Mouse (Mus musculus): ENCODE measurements around the gene Fut2.

DNA sequence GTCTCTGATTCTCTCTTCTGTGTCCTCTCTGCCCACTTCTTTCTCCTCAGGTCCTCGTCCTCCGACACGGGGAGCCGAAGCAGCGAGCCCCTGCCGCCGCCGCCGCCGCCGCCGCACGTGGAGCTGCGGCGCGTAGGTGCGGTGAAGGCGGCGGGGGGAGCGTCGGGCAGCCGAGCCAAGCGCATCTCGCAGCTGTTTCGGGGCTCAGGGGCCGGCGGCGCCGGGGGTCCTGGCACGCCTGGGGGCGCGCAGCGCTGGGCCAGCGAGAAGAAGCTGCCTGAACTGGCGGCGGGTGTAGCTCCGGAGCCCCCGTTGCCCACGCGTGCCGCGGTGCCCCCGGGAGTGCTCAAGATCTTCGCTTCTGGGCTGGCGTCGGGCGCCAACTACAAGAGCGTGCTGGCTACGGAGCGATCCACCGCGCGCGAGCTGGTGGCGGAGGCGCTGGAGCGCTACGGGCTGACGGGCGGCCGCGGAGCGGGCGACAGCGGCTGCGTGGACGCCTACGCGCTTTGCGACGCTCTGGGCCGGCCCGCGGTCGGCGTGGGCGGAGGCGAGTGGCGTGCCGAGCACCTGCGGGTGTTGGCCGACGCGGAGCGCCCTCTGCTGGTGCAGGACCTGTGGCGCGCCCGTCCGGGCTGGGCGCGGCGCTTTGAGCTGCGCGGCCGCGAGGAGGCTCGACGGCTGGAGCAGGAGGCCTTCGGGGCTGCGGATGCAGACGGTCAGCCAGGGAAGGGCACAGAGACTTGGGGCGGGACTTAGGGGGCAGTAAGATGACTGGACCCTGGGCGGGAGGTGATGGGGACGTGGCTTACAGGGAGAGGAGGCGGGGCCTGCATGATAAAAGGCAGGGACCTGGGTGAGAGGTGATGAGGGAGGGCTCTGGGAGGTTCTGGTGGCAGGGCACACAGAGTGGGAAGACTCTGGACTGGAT is 37.6 kb downstream of the Fut2 start:
- TF ChIP-seq CTCF (IDR thresholded peaks at IDR 0.05) (peak; percentile 88), EP300 (IDR thresholded peaks at IDR 0.05) (no peak)
